11 mouse cellular contexts compared by ENCODE assay signal in genomic region chr7:138941571-138941970, GRCm38 (mm10). TPM values are rescaled to one million over a fixed set of nuclear protein-coding genes. Genes with fewer than 3 reads are reported as not detected.
A peak's percentile ranks its signal among the peaks of the same experiment; 100 is the strongest.
DNase-seq lines count a peak whose midpoint lies in the region; ATAC-seq lines count a peak whose summit lies in the region.
"Had no signal": no experiment of that assay in that cellular context is flagged by ENCODE, and none has a peak within 500 bp of the region (broad histone marks: within the 10 kb centered on the region; RNA-seq: fewer than 3 reads in every experiment).

No protein-coding gene starts in this region.

- 29% methylated on average over 5 of the region's 5 CpGs for WGBS in limb, embryonic 10.5 days

- peaks cover 85% of the 10 kb centered on the region for H3K27me3 ChIP-seq in limb, embryonic 10.5 days (ENCODE audit: low read depth, poor library complexity, severe bottlenecking)

- H3K4me3 ChIP-seq in limb, embryonic 10.5 days = peak overlapping the region; percentile 51; the same call in 1 of the 2 replicates

- H3K36me3 ChIP-seq in limb, embryonic 10.5 days = no peaks in the 10 kb centered on the region

- DNase-seq in frontal cortex, postnatal 14 days (ENCODE audit: low spot score in 2 of 2) = no peak
- DNase-seq in right cerebral cortex, postnatal 25 days = peak; percentile 24
- DNase-seq in right cerebral cortex, postnatal 36 days (ENCODE audit: low spot score in 2 of 2) = no peak
- no peak for DNase-seq in limb, embryonic 10.5 days (ENCODE audit: low spot score)
- DNase-seq in gastrocnemius, postnatal 25 days = no peak
- DNase-seq in left cerebral cortex, adult 11 months (ENCODE audit: low spot score) = no peak
- no peak for DNase-seq in ovary, postnatal 10 days (ENCODE audit: low spot score)
- DNase-seq: heart, adult 2 months had no signal

- ATAC-seq in frontal cortex, adult (ENCODE audit: low TSS enrichment) = peak; percentile 69

- peaks cover 13% of the 10 kb centered on the region for H3K4me1 ChIP-seq in limb, embryonic 10.5 days

- H3K9me3 ChIP-seq in limb, embryonic 10.5 days (replicated peaks) = no peaks in the 10 kb centered on the region

- H3K27ac ChIP-seq in limb, embryonic 10.5 days = no peak overlapping the region
- H3K27ac ChIP-seq: heart, adult 2 months; liver, embryonic 14.5 days had no signal

RNA-seq across cellular contexts. Expression of gene Jakmip3, which starts 1.0 kb away (rescaled TPM):
- 0.15 TPM in 1 of 2 replicates, not detected in the other for polyA plus RNA-seq in limb, embryonic 10.5 days (2016; fragmentation: Nextera tagmentation; extraction: Ambion mirVana)
- total RNA-seq in gastrocnemius, postnatal 25 days (2021) = under 1 TPM in 1 of 2 experiments, not detected in 1; 0.15 TPM
- total RNA-seq: CH12.LX had no signal

RNA-seq across cellular contexts. Expression of gene Bnip3, which starts 32.3 kb away (rescaled TPM):
- 110 and 112 TPM in 2 replicates for polyA plus RNA-seq in limb, embryonic 10.5 days (2016; fragmentation: Nextera tagmentation; extraction: Ambion mirVana)
- 100 to 1,000 TPM; 152 to 182 TPM for total RNA-seq in gastrocnemius, postnatal 25 days (2021)
